Mouse (Mus musculus) heart, embryonic 10.5 days (tissue): Measurements from ENCODE around the gene Fhit. TPM values are rescaled to one million over a fixed set of nuclear protein-coding genes. Genes with fewer than 3 reads are reported as not detected.

Experiments used
- DNase-seq: peaks from one replicate; pipeline ENCODE4 v3.0.0-alpha.2; 2017; ENCODE audit warnings: low spot score
- H3K27ac ChIP-seq: fragments of 300-500 bp; sonication (generic); 2 replicates; pipeline ENCODE4 v1.5.1; 2016; ENCODE audit warnings: mild to moderate bottlenecking
- H3K27me3 ChIP-seq: fragments of 300-500 bp; sonication (generic); 2 replicates; pipeline ENCODE4 v1.6.1; 2016; ENCODE audit warnings: mild to moderate bottlenecking; ENCODE audit not compliant: poor library complexity, insufficient read depth, severe bottlenecking
- H3K36me3 ChIP-seq: fragments of 300-500 bp; sonication (generic); 2 replicates; pipeline ENCODE4 v1.6.1; 2016; ENCODE audit warnings: mild to moderate bottlenecking, moderate library complexity
- H3K4me1 ChIP-seq: fragments of 300-500 bp; sonication (generic); 2 replicates; pipeline ENCODE4 v1.6.1; 2016; ENCODE audit warnings: mild to moderate bottlenecking
- H3K4me3 ChIP-seq: fragments of 300-500 bp; sonication (generic); 2 replicates; pipeline ENCODE4 v1.5.1; 2016; ENCODE audit warnings: mild to moderate bottlenecking, moderate library complexity
- H3K9me3 ChIP-seq: fragments of 300-500 bp; sonication (generic); 2 replicates; pipeline ENCODE4 v1.6.1; 2016; ENCODE audit warnings: mild to moderate bottlenecking, moderate library complexity
- WGBS: fragments of 180-500 bp; shearing (Covaris S2); methylation state at CpG from one replicate; pipeline ENCODE4 v1.1.7; 2016; 5-methylcytosine and 5-hydroxymethylcytosine counted together
- polyA plus RNA-seq: library from polyadenylated mRNA; unstranded; fragments of >200 nt; fragmentation: Nextera tagmentation; extraction: Ambion mirVana; gene quantifications from 2 replicates; pipeline ENCODE4 v1.2.1, GENCODE M21; 2016

Fhit gene
- polyA plus RNA-seq, 1 experiment from 2014 or later = 3.4 TPM

- Histone ChIP-seq H3K27me3 (no peaks in the 10 kb centered on the region), H3K27ac (no peak overlapping the region), H3K9me3 (no peaks in the 10 kb centered on the region), H3K36me3 (no peaks in the 10 kb centered on the region), H3K4me1 (no peaks in the 10 kb centered on the region), H3K4me3 (no peak overlapping the region)
- DNase-seq = no peak
Measured at GRCm38 (mm10) chr14:10722525-10722924, 439.3 kb downstream of the Fhit start.

GRCm38 (mm10) chr14:10712916-10713315, 448.9 kb downstream of the Fhit start:
- H3K4me3 ChIP-seq = no peak overlapping the region
- WGBS = 81% methylated on average over 3 of the region's 3 CpGs
- H3K4me1 ChIP-seq = no peaks in the 10 kb centered on the region
- H3K36me3 ChIP-seq = no peaks in the 10 kb centered on the region
- H3K27me3 ChIP-seq = no peaks in the 10 kb centered on the region
- H3K9me3 ChIP-seq = no peaks in the 10 kb centered on the region
- DNase-seq = no peak
- no peak overlapping the region for H3K27ac ChIP-seq

GRCm38 (mm10) chr14:10712522-10712881, 449.3 kb downstream of the Fhit start:
- WGBS = 90% methylated on average over 7 of the region's 7 CpGs
- Histone ChIP-seq H3K4me3 (no peak overlapping the region), H3K27ac (no peak overlapping the region), H3K9me3 (no peaks in the 10 kb centered on the region), H3K4me1 (no peaks in the 10 kb centered on the region), H3K27me3 (no peaks in the 10 kb centered on the region), H3K36me3 (no peaks in the 10 kb centered on the region)
- DNase-seq = no peak

GRCm38 (mm10) chr14:10711841-10712521, 449.9 kb downstream of the Fhit start:
- Histone ChIP-seq H3K27me3 (no peaks in the 10 kb centered on the region), H3K36me3 (no peaks in the 10 kb centered on the region), H3K4me3 (no peak overlapping the region), H3K9me3 (no peaks in the 10 kb centered on the region), H3K4me1 (no peaks in the 10 kb centered on the region), H3K27ac (no peak overlapping the region)
- DNase-seq = no peak
- 88% methylated on average over 5 of the region's 5 CpGs for WGBS

GRCm38 (mm10) chr14:10710796-10711311, 451.0 kb downstream of the Fhit start:
- no peaks in the 10 kb centered on the region for H3K36me3 ChIP-seq
- H3K4me1 ChIP-seq = no peaks in the 10 kb centered on the region
- H3K27me3 ChIP-seq = no peaks in the 10 kb centered on the region
- no peak overlapping the region for H3K4me3 ChIP-seq
- 86% methylated on average over 12 of the region's 12 CpGs for WGBS
- H3K9me3 ChIP-seq = no peaks in the 10 kb centered on the region
- DNase-seq = no peak
- H3K27ac ChIP-seq = no peak overlapping the region

- H3K9me3 ChIP-seq = no peaks in the 10 kb centered on the region
- H3K36me3 ChIP-seq = no peaks in the 10 kb centered on the region
- no peaks in the 10 kb centered on the region for H3K27me3 ChIP-seq
- 65% methylated on average over 2 of the region's 2 CpGs for WGBS
- no peak overlapping the region for H3K4me3 ChIP-seq
- DNase-seq = no peak
- H3K4me1 ChIP-seq = no peaks in the 10 kb centered on the region
- H3K27ac ChIP-seq = no peak overlapping the region
Measured at GRCm38 (mm10) chr14:10701707-10702106, 460.1 kb downstream of the Fhit start.

GRCm38 (mm10) chr14:10680041-10680440, 481.8 kb downstream of the Fhit start:
- Histone ChIP-seq H3K4me3 (no peak overlapping the region), H3K4me1 (no peaks in the 10 kb centered on the region), H3K9me3 (no peaks in the 10 kb centered on the region), H3K27me3 (no peaks in the 10 kb centered on the region; the same call in 1 of the 2 replicates), H3K27ac (no peak overlapping the region), H3K36me3 (no peaks in the 10 kb centered on the region)
- WGBS = 73% methylated on average over 4 of the region's 4 CpGs
- no peak for DNase-seq

GRCm38 (mm10) chr14:10679638-10680037, 482.2 kb downstream of the Fhit start:
- Histone ChIP-seq H3K9me3 (no peaks in the 10 kb centered on the region), H3K27ac (no peak overlapping the region), H3K4me1 (no peaks in the 10 kb centered on the region), H3K27me3 (no peaks in the 10 kb centered on the region; the same call in 1 of the 2 replicates), H3K4me3 (no peak overlapping the region), H3K36me3 (no peaks in the 10 kb centered on the region)
- DNase-seq = no peak

GRCm38 (mm10) chr14:10677627-10678026, 484.2 kb downstream of the Fhit start:
- H3K4me1 ChIP-seq = no peaks in the 10 kb centered on the region
- 60% methylated on average over 2 of the region's 2 CpGs for WGBS

GRCm38 (mm10) chr14:10660247-10660646, 501.6 kb downstream of the Fhit start:
- H3K36me3 ChIP-seq = no peaks in the 10 kb centered on the region
- no peak overlapping the region for H3K27ac ChIP-seq
- DNase-seq = no peak
- no peaks in the 10 kb centered on the region for H3K4me1 ChIP-seq
- 86% methylated on average over 4 of the region's 4 CpGs for WGBS
- H3K9me3 ChIP-seq = no peaks in the 10 kb centered on the region
- no peak overlapping the region for H3K4me3 ChIP-seq
- no peaks in the 10 kb centered on the region for H3K27me3 ChIP-seq

More at GRCm38 (mm10) chr14:10677627-10678026, 484.2 kb downstream of the Fhit start:
- H3K9me3 ChIP-seq = no peaks in the 10 kb centered on the region
- no peak overlapping the region for H3K4me3 ChIP-seq
- no peak for DNase-seq
- H3K36me3 ChIP-seq = no peaks in the 10 kb centered on the region
- no peaks in the 10 kb centered on the region; the same call in 1 of the 2 replicates for H3K27me3 ChIP-seq
- no peak overlapping the region for H3K27ac ChIP-seq

GRCm38 (mm10) chr14:10659326-10659725, 502.5 kb downstream of the Fhit start:
- no peak for DNase-seq
- no peak overlapping the region for H3K27ac ChIP-seq
- WGBS = 87% methylated on average over 2 of the region's 2 CpGs

GRCm38 (mm10) chr14:10658219-10658618, 503.6 kb downstream of the Fhit start:
- WGBS = 88% methylated on average over 1 of the region's 1 CpGs
- no peak overlapping the region for H3K4me3 ChIP-seq
- DNase-seq = no peak
- H3K27me3 ChIP-seq = no peaks in the 10 kb centered on the region
- H3K36me3 ChIP-seq = no peaks in the 10 kb centered on the region
- no peak overlapping the region for H3K27ac ChIP-seq
- H3K4me1 ChIP-seq = no peaks in the 10 kb centered on the region
- no peaks in the 10 kb centered on the region for H3K9me3 ChIP-seq

More at GRCm38 (mm10) chr14:10659326-10659725, 502.5 kb downstream of the Fhit start:
- H3K4me3 ChIP-seq = no peak overlapping the region
- no peaks in the 10 kb centered on the region for H3K27me3 ChIP-seq
- H3K9me3 ChIP-seq = no peaks in the 10 kb centered on the region
- H3K4me1 ChIP-seq = no peaks in the 10 kb centered on the region
- no peaks in the 10 kb centered on the region for H3K36me3 ChIP-seq

- Histone ChIP-seq H3K4me1 (no peaks in the 10 kb centered on the region), H3K27ac (no peak overlapping the region), H3K9me3 (no peaks in the 10 kb centered on the region), H3K4me3 (no peak overlapping the region), H3K27me3 (no peaks in the 10 kb centered on the region), H3K36me3 (no peaks in the 10 kb centered on the region)
- 76% methylated on average over 3 of the region's 3 CpGs for WGBS
- DNase-seq = no peak
Measured at GRCm38 (mm10) chr14:10657364-10657763, 504.5 kb downstream of the Fhit start.

GRCm38 (mm10) chr14:10655842-10656241, 506.0 kb downstream of the Fhit start:
- no peak for DNase-seq
- Histone ChIP-seq H3K27ac (no peak overlapping the region), H3K4me1 (no peaks in the 10 kb centered on the region), H3K4me3 (no peak overlapping the region), H3K36me3 (no peaks in the 10 kb centered on the region), H3K9me3 (no peaks in the 10 kb centered on the region), H3K27me3 (no peaks in the 10 kb centered on the region)
- 57% methylated on average over 3 of the region's 3 CpGs for WGBS
